Mouse (Mus musculus): ENCODE data around the gene Fbxo4. TPM values are rescaled to one million over a fixed set of nuclear protein-coding genes. Genes with fewer than 3 reads are reported as not detected.
A peak's percentile ranks its signal among the peaks of the same experiment; 100 is the strongest.

The Fbxo4 gene
- total RNA-seq, 2 experiments from 2014 or later: 5.7 to 7.0 TPM

GRCm38 (mm10) chr15:3979871-3980270 lies 498 bp upstream of the Fbxo4 start:
- no peak for DNase-seq

GRCm38 (mm10) chr15:3978279-3978678 lies 1.1 kb downstream of the Fbxo4 start:
- DNase-seq: no peak

DNA sequence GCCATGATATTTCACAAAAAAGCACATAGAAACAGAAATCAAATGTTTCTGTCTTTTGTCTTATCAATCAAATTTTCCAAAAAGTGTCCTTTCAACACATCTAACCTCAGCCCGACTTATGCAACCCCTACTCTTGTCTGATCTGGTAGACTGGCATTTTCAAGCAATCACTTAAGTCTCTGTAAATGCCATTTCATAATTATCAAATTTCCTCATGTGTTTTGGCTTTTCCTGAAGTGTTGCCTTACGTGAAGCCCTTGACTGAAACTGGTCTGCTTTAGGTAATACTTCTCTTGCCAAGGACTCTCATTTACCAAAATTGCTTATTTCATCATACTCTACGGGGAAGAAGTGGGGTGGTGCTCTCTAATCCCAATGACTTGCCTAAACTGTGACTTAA lies 6.1 kb downstream of the Fbxo4 start:
- DNase-seq: no peak

DNA sequence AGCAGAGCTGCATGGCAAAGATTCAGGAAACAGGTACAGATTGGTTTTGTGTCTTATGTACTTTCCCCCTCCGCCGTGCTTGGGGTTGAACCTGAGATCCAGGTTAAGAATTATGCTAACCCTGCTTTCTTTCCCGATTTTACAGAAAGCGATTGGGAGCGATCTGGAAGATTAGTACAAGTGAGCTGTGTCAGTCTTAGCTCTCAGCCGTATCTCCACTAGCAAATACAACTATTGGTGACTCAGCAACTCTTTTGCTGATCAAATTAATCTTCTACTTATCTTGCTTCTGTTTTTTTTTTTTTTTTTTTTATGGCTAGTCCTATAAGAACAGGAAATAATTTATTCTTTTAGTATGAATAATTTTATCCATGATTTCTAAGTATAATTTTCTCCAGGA lies 9.2 kb downstream of the Fbxo4 start:
- no peak for DNase-seq

DNA sequence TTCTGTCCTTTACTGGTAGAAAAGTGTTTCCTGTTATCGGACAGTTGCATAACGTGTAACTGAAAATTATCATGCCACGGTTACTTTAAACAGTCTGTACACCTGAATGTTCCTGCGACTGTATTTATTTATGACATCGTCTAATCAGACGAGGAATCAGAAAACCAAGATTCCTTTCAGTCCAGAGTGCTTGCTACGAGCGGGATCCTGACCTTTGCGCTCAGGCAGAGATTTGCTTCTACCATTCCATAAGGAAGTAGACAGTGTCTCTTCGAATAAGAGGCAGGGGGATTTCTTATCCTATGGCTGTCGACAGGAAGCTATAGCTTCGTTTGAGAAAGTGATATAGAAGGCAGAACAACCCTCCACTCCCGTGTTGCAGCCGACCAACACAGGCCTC lies 9.6 kb downstream of the Fbxo4 start:
- DNase-seq: no peak

DNA sequence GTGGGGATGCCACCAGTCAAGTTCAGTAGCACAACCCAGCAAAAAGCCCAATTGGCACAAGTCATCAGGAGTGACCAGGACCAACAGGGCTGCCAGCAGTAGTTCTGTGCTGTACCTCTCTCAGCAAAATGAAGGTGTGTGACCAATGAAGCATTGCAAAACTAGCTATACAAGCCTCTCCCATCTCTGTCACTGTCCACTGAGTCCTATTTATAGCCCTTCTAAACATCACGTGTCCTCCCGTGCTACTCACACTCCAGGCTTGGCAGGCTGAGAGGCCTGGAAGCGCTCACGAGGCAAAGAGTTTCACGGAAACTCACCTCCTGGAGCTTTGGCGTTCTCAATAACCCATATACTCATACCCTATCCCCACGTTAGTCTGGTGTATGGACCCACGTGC lies 17.1 kb downstream of the Fbxo4 start:
- DNase-seq: peak; percentile 11

- DNase-seq: no peak
Measured at GRCm38 (mm10) chr15:3960094-3960493, 19.3 kb downstream of the Fbxo4 start.

DNA sequence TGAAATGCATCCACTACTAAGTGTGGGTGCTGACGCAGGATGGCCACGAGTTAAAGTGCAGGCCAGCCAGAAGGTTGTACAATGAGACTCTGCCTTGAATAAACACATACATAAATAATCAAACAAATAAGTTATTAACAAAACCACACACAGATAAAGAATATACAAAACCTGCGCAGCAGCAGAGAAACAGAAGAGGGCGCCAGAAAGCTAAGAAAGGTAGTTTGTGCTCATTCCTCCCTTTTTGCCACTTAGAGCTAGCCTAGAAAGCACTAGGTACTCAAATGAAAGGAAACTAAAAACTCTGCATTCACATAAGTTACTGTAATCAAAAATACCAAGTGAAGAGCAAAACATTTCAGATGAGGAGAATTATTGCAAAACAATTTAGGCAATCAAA lies 21.4 kb downstream of the Fbxo4 start:
- DNase-seq: peak; percentile 42

DNA sequence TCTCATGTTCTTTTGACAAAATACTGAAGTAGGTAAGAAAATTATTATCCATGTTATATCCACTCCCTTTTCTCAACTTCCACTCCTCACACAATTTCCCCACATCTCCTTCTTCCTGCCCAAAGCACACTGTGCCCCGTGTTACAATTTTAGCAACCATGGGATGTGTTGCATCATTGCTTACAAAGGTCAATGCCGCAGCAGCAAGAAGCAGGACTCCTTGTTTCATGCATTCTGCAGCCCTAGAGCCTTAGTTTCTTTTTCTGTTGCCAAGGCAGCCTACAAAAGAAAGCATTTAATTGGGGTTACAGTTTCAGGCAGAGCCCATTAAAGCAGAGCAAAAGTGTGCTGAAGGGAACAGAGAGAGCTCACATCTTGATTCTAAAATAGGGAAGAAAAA lies 24.4 kb downstream of the Fbxo4 start:
- DNase-seq: no peak

GRCm38 (mm10) chr15:3938132-3938531 lies 41.2 kb downstream of the Fbxo4 start:
- DNase-seq: no peak

DNA sequence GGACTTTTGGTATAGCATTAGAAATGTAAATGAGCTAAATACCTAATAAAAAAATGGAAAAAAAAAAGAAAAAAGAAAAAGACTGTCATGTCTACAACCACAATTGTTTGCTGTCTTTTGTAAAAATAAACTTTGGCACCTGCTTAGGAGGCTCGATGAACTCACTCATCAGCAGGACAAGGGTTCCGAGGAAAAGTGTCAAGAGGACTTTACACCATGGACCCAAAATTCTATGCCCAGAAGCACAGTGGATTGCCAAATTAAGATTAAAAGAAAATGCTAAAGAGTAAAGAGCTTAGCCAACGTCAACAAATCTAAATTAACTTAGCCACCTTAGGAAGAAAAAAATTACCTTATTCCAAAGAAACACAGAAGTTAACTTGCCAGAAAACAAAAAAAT lies 43.3 kb downstream of the Fbxo4 start:
- no peak for DNase-seq

DNA sequence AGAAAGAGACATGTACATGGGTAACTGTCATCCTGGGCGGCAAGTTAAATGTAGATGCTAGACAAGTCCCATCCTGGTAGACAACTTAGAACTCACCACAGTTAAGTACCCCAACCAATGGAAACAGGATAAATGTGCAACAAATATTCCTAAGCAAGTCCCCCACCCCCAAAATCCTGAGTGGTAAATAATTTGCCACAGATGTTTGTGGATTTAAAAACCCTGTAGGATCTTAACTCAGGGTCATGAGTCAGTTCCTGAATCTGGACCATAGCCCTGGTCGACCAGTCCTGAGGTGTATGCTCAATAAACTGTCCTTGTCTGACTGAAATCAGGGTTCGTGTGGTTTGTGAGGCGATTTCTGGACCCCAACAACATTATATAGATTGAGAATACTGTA lies 45.9 kb downstream of the Fbxo4 start:
- no peak for DNase-seq

GRCm38 (mm10) chr15:3931931-3932330 lies 47.4 kb downstream of the Fbxo4 start:
- DNase-seq: no peak

Other genes starting within 250 kb of the Fbxo4 start
- 10 to 100 TPM; 13.9 to 15.3 TPM for gene AW549877, start 16.2 kb upstream of the Fbxo4 start, total RNA-seq (2021)
- 10 to 100 TPM; 64.5 to 67.1 TPM for gene Oxct1, start 46.8 kb upstream of the Fbxo4 start, total RNA-seq (2021)

All from gastrocnemius, postnatal 10 days (tissue).